Mouse (Mus musculus): ENCODE measurements around the gene Cfap54.

Gene Cfap54

GRCm38 (mm10) chr10:93081133-93081779, at the start of gene Cfap54:
TSS of gene Cfap54 (minus strand) at chr10:93081618.
- DNase-seq (ENCODE audit: low read depth, low spot score), result peak; percentile 87

DNA sequence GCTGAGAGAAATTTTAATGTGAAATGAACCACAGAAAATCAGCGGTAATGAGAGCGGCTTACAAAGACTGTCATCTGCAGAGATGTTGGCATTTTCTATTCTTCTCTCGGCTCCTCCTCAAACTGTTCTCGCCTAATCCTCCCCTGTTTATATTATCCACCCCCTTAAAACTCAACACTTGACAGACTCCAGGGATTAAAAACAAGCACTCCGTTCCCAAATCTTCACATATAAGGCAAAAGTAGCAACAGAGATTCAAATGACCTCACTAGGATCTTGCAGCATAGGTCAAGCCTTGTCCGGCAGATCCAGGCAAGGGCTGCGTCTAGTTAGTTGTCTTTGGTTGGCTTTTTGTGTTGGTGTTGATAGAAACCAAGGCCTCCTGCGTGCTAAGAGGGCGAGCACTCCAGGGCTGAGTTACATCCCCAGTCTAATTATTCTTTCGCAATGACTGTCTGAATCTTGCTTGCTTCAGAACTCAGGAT, 49.1 kb upstream of the Cfap54 start:
- DNase-seq (ENCODE audit: low read depth, low spot score), result no peak

DNA sequence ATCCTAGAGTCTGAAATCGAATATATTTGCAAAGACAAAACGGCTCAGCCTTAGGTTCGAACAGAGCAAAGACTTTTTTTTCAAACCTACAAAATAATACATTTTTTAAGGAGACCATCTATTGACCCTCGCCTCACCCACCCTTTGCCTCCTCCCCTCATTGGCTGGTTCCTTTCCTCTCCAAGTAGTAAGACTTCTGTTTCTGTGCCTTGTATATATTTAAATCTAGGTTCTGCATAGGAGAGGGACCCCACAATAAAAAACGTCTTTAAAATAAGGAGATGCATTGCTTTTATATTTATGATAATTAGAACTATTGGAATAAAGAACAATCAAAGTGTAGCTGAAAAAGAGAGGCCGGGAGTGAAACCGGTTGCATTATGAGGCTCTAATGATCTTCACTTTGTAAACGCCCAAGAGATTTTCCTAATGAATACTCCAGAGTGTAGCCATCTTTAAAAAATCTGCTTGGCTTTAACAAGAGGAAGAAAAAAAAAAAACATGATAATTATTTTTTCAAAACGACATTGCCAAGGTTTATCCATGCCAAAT, 48.6 kb upstream of the Cfap54 start:
- DNase-seq (ENCODE audit: low read depth, low spot score), result no peak

GRCm38 (mm10) chr10:93129345-93129744, 47.9 kb upstream of the Cfap54 start:
- no peak for DNase-seq (ENCODE audit: low read depth, low spot score)

GRCm38 (mm10) chr10:93128566-93128965, 47.1 kb upstream of the Cfap54 start:
- no peak for DNase-seq (ENCODE audit: low read depth, low spot score)

DNA sequence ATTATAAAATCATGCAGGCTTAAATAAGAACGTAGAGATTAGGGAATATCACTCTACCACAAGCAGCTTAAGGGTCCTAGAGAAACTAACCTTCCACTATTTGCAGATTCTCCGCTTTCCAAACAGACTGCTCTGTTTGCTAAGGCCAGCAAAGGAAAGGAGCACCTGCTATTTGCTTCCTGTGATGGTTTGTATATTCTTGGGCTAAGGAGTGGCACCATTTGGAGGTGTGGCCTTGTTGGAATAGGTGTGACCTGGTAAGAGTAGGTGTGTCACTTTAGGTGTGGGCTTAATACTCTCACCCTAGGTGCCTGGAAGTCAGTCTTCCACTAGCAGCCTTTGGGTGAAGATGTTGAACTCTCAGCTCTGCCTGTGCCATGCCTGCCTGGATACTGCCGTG, 44.6 kb upstream of the Cfap54 start:
- no peak for DNase-seq (ENCODE audit: low read depth, low spot score)

GRCm38 (mm10) chr10:93123957-93124613, 42.7 kb upstream of the Cfap54 start:
- DNase-seq (ENCODE audit: low read depth, low spot score), result no peak

DNA sequence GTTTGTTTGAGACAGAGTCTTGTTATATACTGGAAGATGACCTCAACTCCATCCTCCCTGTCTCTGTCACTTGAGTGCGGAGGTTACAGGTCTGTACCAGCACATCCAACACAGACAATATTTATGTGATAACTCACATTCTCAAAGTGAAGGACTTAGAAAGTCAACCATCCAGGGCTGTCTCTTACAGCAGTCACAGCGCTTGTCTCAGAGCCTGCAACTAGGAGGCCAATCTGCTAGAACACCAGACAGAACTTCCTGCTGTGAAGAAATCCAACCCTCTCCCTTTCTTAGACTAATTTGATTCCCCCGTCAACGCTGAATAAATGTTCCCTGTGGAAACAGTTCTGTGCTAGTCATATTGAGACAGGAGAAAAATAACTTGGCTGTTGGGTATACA, 41.9 kb upstream of the Cfap54 start:
- no peak for DNase-seq (ENCODE audit: low read depth, low spot score)

DNA sequence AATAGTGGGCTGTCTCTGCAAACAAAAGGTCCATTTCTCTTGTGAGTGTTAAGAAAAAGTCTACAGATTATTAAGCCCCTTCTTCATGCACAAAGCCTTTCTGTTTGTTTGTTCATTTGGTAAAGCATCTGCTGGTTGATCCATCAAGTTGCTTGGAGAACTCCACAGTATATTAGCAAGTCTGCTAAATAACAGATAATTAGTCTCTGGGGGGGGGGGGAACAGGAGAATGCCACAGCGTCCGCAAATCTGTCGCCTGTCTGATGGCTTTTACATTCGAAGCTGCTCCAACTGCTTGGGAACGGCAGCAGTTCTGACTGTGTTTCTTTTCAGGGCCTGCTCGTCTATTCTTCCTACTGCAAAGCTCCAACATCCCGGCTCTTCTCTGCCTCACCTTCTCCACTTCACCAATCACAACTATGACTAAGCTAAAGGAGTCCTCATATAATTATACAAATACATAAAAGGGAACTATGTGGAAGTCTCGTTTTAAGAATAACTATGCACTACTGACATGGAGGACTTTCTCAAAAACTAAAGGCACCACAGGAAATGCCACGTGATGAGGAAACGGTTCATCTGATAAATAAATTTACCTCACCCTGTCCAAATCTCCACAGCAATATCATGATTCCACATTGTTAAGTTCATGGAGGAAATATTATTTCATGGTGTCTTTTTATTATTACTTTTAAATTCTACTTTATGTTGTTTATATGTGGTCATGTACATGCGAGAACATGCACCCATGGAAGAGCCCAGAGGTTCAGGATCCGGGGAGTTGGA, 41.2 kb upstream of the Cfap54 start:
- no peak for DNase-seq (ENCODE audit: low read depth, low spot score)

DNA sequence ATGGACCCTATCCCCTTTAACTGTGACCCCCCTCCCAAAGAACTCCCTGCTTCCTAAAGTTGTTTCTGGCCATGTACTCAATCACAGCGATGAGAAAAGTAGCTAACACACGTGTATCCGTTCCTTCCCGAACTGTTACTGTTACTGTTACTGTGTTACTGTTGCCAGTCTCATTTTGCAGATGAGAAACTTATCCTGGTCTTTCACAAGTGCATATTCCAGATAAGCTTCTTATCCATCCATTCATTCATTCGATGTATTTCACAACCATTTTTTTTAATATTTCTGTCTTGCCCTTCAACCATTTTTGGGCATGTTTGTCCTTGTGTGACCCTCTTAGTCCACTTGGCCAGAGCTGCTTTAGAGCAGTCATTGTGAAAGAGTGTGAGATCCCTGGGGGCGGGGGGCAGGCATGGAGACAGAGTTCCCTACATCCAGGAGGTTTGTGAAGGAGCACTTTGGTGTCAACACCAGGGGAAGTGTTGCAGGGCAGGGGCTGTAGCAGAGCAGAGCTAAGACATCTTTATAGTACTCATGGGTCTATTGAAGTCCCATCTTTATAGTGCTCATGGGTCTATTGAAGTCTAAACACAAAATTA, 39.9 kb upstream of the Cfap54 start:
- DNase-seq (ENCODE audit: low read depth, low spot score), result no peak

GRCm38 (mm10) chr10:93119809-93120208, 38.4 kb upstream of the Cfap54 start:
- no peak for DNase-seq (ENCODE audit: low read depth, low spot score)

DNA sequence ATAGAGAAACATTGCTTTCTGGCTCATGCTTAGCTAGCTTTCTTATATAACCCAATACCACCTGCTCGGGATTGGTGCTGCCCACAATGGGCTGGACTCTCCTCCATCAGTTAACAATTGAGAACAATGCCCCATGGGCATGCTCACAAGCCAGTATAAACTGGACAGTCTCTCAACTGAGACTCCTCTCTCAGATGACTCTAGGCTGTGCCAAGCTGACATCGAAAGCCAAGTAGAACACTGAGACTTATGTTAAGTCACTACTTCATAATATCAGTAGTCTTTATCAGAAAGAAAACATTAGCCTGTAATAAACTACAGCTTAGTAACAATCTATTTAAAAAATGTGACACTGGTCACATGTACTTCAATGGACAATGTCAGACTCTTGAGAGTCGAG, 35.2 kb upstream of the Cfap54 start:
- DNase-seq (ENCODE audit: low read depth, low spot score), result no peak

DNA sequence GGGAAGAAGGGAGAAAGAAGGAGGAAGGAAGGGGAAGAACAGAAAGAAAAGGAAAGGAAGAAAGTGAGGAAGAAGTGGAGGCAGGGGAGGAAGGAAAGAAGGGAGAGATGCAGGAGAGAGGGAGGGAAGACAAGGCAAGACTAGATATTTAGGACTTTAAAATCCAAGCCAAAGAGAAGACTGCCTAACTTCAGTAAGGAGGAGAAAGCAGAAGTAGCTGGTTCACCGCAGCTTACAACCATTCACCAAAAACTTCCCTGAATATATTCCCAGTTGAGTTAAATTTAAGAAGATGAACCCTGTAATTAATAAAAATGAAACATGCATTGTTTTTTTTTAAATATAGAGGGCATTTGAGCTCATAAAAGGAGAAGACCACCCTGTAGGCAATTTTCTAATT, 34.3 kb upstream of the Cfap54 start:
- no peak for DNase-seq (ENCODE audit: low read depth, low spot score)

GRCm38 (mm10) chr10:93114782-93115181, 33.4 kb upstream of the Cfap54 start:
- DNase-seq (ENCODE audit: low read depth, low spot score), result no peak

DNA sequence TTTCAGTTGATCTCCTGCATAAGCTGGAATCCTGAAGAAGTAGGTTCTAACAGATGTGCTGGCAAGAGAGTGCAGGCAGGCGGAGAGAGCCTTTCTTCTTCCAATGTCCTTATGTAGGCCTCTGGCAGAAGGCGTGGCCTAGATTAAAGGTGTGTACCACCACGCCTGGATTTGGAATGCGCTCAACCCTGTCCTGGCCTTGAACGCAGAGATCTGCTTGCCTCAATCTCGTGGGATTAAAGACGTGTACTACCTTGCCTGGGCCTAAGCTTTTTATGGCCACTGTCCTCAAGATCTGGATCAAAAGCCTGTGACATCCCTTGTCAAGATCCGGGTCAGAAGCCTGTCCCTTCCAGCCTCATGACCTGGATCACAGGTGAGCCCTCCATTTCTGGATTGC, 32.5 kb upstream of the Cfap54 start:
- DNase-seq (ENCODE audit: low read depth, low spot score), result no peak

GRCm38 (mm10) chr10:93112021-93112420, 30.6 kb upstream of the Cfap54 start:
- DNase-seq (ENCODE audit: low read depth, low spot score), result no peak

- DNase-seq (ENCODE audit: low read depth, low spot score), result no peak
Measured at GRCm38 (mm10) chr10:93111412-93111811, 30.0 kb upstream of the Cfap54 start.

DNA sequence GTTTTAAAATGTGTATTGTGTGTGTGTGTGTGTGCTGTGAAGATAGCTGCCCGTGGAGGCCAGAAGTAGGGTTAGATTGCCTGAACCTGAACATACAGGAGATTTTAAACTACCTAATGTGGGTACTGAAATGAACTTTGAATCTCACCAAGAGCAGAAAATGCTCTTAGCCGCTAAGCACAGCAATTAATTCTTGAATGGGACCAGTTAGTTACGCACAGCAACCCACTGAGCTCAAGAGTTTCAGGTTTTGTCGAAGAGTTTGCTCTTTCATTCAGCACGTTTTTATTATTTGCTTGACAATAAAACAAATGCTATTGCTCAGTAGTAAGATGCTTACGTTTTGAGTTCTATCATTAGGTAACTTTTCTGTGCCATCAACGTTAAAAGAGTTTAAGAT, 23.9 kb upstream of the Cfap54 start:
- no peak for DNase-seq (ENCODE audit: low read depth, low spot score)

- no peak for DNase-seq (ENCODE audit: low read depth, low spot score)
Measured at GRCm38 (mm10) chr10:93104357-93104756, 22.9 kb upstream of the Cfap54 start.

DNA sequence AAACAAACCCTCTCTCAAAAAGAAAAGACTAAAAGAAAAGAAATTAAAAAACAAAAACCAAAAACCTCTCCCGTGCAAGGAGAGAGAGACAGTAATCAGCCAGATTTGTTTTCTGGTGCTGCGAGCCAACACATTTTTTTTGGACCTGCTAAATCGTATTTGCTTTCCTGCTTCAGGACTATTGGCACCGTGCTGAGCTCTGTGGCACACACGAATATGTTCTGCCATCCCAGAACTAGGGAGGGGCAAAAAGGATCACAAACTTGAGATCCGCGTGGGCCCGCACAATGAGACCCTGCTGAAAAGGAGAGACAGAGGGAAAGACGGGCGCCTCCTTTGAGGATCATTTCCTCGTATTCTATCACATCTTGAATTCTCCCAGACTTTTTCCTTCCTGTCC, 22.3 kb upstream of the Cfap54 start:
- DNase-seq (ENCODE audit: low read depth, low spot score), result no peak

DNA sequence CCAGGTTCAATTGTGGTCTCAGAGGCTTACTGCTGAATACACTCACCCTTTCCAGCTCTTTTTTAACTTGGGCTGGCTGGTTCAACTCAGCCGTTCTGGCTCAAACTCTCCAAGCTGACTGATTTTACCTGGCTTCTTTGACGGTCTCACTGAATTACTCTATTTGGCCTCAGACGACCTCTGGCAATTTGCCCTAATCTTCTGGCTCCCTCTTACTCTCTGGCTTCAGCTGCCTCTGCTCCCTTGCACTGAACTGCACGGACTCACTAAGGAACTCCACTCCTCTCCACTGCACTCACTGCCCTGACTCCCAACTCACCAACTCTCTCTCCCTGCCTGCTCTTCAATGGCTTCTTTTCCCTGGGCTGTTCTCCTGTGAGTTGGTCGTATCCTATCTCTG, 20.9 kb upstream of the Cfap54 start:
- no peak for DNase-seq (ENCODE audit: low read depth, low spot score)

- DNase-seq (ENCODE audit: low read depth, low spot score), result no peak
Measured at GRCm38 (mm10) chr10:93098211-93098805, 16.9 kb upstream of the Cfap54 start.
